Mouse (Mus musculus): ENCODE results near the gene Trp53bp2.

- TF ChIP-seq GATA1 (IDR thresholded peaks at IDR 0.05; ENCODE audit: borderline replicate concordance, low read length): no peak
- TF ChIP-seq FLI1 (IDR thresholded peaks at IDR 0.05; ENCODE audit: low read length): no peak
Observed at GRCm38 (mm10) chr1:182432059-182432458, 23.1 kb downstream of the Trp53bp2 start.

Measured in megakaryocyte, embryonic 14.5 days (primary cell).